In genomic region chr11:97744718-97745330, GRCm38 (mm10) we compare ENCODE assay signal across 8 mouse cellular contexts. TPM values are rescaled to one million over a fixed set of nuclear protein-coding genes. Genes with fewer than 3 reads are reported as not detected.
DNase-seq lines count a peak whose midpoint lies in the region; ATAC-seq and TF ChIP-seq lines count a peak whose summit lies in the region.

No protein-coding gene starts in this region.

- CTCF ChIA-PET in Patski (lab: Charles Lee): no interaction called here

- H3K4me2 ChIP-seq in hindbrain, embryonic 13.5 days: peak overlapping the region; percentile 79

- H3K36me3 ChIP-seq in hindbrain, embryonic 13.5 days: peaks cover 38% of the 10 kb centered on the region

- no peak for TF ChIP-seq CTCF in Patski (IDR thresholded peaks at IDR 0.05)

- H3K27ac ChIP-seq in hindbrain, embryonic 13.5 days: peak overlapping the region; percentile 99

- peak; percentile 89 for DNase-seq in Patski (ENCODE audit: low read depth, low spot score)
- DNase-seq in cerebellum, postnatal 14 days: peak; percentile 99
- peak; percentile 96 to 98 for DNase-seq in frontal cortex, postnatal 14 days (ENCODE audit: low spot score in 2 of 2)
- DNase-seq in layer of hippocampus, postnatal 25 days (ENCODE audit: extremely low spot score in 1 of 2, low spot score in 1 of 2): peak; percentile 91 to 99
- DNase-seq in lung, postnatal 25 days (ENCODE audit: low spot score): peak; percentile 99
- peak; percentile 100 for DNase-seq in retina, embryonic 14.5 days (ENCODE audit: low spot score)
- DNase-seq in thymus, postnatal 4 days: peak; percentile 99

- POLR2A ChIA-PET in Patski (lab: Charles Lee): interaction anchor here (1.8 kb wide), 1 partner anchor 46 kb away, joined by 6 read pairs; no protein-coding TSS in a partner anchor

- H3K9ac ChIP-seq in hindbrain, embryonic 13.5 days: peak overlapping the region; percentile 89

- in situ Hi-C loops in Patski (cut with MboI; ENCODE audit: low pct_unique_long_range_greater_than_20kb): no loop called here

- H3K4me1 ChIP-seq in hindbrain, embryonic 13.5 days (replicated peaks): peaks cover 37% of the 10 kb centered on the region

- peak; percentile 80 for ATAC-seq in Patski
- ATAC-seq in hindbrain, embryonic 13.5 days (ENCODE audit: low FRiP score): peak; percentile 96

- under 1% methylated on average over 31 of the region's 57 CpGs for WGBS in hindbrain, embryonic 13.5 days

- peak overlapping the region; percentile 78 for H3K4me3 ChIP-seq in hindbrain, embryonic 13.5 days

- no peaks in the 10 kb centered on the region for H3K27me3 ChIP-seq in Patski
- H3K27me3 ChIP-seq in hindbrain, embryonic 13.5 days: no peaks in the 10 kb centered on the region

- no peaks in the 10 kb centered on the region for H3K9me3 ChIP-seq in hindbrain, embryonic 13.5 days

RNA-seq across cellular contexts. Expression of gene Pip4k2b, which starts 0.3 kb away (rescaled TPM):
- polyA plus RNA-seq in Patski (2021): 30.9 TPM
- 4.3 and 4.7 TPM in 2 replicates for polyA plus RNA-seq in hindbrain, embryonic 13.5 days (2015; fragmentation: Nextera tagmentation; extraction: Ambion mirVana)
- total RNA-seq in layer of hippocampus, postnatal 25 days (2021): 100 to 1,000 TPM; 104 to 105 TPM

RNA-seq across cellular contexts. Expression of gene Cwc25, which starts 21.5 kb away (rescaled TPM):
- polyA plus RNA-seq in Patski (2021): 20.1 TPM
- polyA plus RNA-seq in hindbrain, embryonic 13.5 days (2015; fragmentation: Nextera tagmentation; extraction: Ambion mirVana): 17.6 and 18.3 TPM in 2 replicates
- 10 to 100 TPM; 19.2 to 20.6 TPM for total RNA-seq in layer of hippocampus, postnatal 25 days (2021)

RNA-seq across cellular contexts. Expression of gene 1700001P01Rik, which starts 30.9 kb away (rescaled TPM):
- polyA plus RNA-seq in Patski (2021): 0.10 TPM
- polyA plus RNA-seq in hindbrain, embryonic 13.5 days (2015; fragmentation: Nextera tagmentation; extraction: Ambion mirVana): 0.68 and 0.79 TPM in 2 replicates
- total RNA-seq in layer of hippocampus, postnatal 25 days (2021): 1 to 10 TPM in 1 of 2 experiments, under 1 TPM in 1; 0.63 to 1.3 TPM

RNA-seq across cellular contexts. Expression of gene Rpl23, which starts 37.4 kb away (rescaled TPM):
- 568 TPM for polyA plus RNA-seq in Patski (2021)
- polyA plus RNA-seq in hindbrain, embryonic 13.5 days (2015; fragmentation: Nextera tagmentation; extraction: Ambion mirVana): 369 and 380 TPM in 2 replicates
- total RNA-seq in layer of hippocampus, postnatal 25 days (2021): 100 to 1,000 TPM; 327 to 397 TPM

RNA-seq across cellular contexts. Expression of gene Psmb3, which starts 41.6 kb away (rescaled TPM):
- polyA plus RNA-seq in Patski (2021): 246 TPM
- 476 and 483 TPM in 2 replicates for polyA plus RNA-seq in hindbrain, embryonic 13.5 days (2015; fragmentation: Nextera tagmentation; extraction: Ambion mirVana)
- 100 to 1,000 TPM; 125 to 144 TPM for total RNA-seq in layer of hippocampus, postnatal 25 days (2021)

Comparison
In these comparisons a context has a peak if more than half of its experiments do, and no peak if none do; other contexts are left out.
1. Peak in every context shown above with its lines: DNase-seq, ATAC-seq, H3K4me3 ChIP-seq and H3K27ac ChIP-seq.